Mouse (Mus musculus): Measurements from ENCODE around the gene Erich6b. TPM values are rescaled to one million over a fixed set of nuclear protein-coding genes. Genes with fewer than 3 reads are reported as not detected.

Gene Erich6b
- not detected in 2 replicates for polyA plus RNA-seq (2015; fragmentation: Nextera tagmentation; extraction: Ambion mirVana)

GRCm38 (mm10) chr14:75642080-75642479, at the start of gene Erich6b:
Erich6b (plus strand) TSS chr14:75642259.
- H3K4me1 ChIP-seq (ENCODE audit: control insufficient read depth, insufficient read depth, low read length) = no peaks in the 10 kb centered on the region
- no peak within 1 kb of the TSS for H3K27ac ChIP-seq (ENCODE audit: low read length)
- H3K9ac ChIP-seq (ENCODE audit: low read depth, low read length) = no peak within 1 kb of the TSS
- no peak within 1 kb of the TSS for H3K4me3 ChIP-seq (ENCODE audit: low read length)
- 79% methylated on average over 8 of the region's 8 CpGs for WGBS
- no peaks in the 10 kb centered on the region for H3K36me3 ChIP-seq (ENCODE audit: control insufficient read depth, insufficient read depth, low read length)
- no peak for ATAC-seq
- H3K9me3 ChIP-seq (ENCODE audit: control insufficient read depth, low read length) = no peaks in the 10 kb centered on the region
- no peaks in the 10 kb centered on the region for H3K27me3 ChIP-seq (replicated peaks; ENCODE audit: control insufficient read depth, insufficient read depth, low read length)
- H3K4me2 ChIP-seq (ENCODE audit: low read depth, low read length) = no peak within 1 kb of the TSS

GRCm38 (mm10) chr14:75592978-75593377, 49.1 kb upstream of the Erich6b start, which contains the start of gene Spert:
Spert (minus strand) TSS chr14:75593116.
- H3K36me3 ChIP-seq (ENCODE audit: control insufficient read depth, insufficient read depth, low read length) = no peaks in the 10 kb centered on the region
- 63% methylated on average over 3 of the region's 3 CpGs for WGBS

GRCm38 (mm10) chr14:75609176-75609575, 32.9 kb upstream of the Erich6b start:
- H3K36me3 ChIP-seq (ENCODE audit: control insufficient read depth, insufficient read depth, low read length) = no peaks in the 10 kb centered on the region
- WGBS = 87% methylated on average over 2 of the region's 2 CpGs
- no peak overlapping the region for H3K4me2 ChIP-seq (ENCODE audit: low read depth, low read length)
- H3K9ac ChIP-seq (ENCODE audit: low read depth, low read length) = no peak overlapping the region
- H3K4me1 ChIP-seq (ENCODE audit: control insufficient read depth, insufficient read depth, low read length) = no peaks in the 10 kb centered on the region
- no peaks in the 10 kb centered on the region for H3K27me3 ChIP-seq (replicated peaks; ENCODE audit: control insufficient read depth, insufficient read depth, low read length)
- H3K9me3 ChIP-seq (ENCODE audit: control insufficient read depth, low read length) = no peaks in the 10 kb centered on the region
- ATAC-seq = no peak
- no peak overlapping the region for H3K27ac ChIP-seq (ENCODE audit: low read length)
- no peak overlapping the region for H3K4me3 ChIP-seq (ENCODE audit: low read length)

More at GRCm38 (mm10) chr14:75592978-75593377, 49.1 kb upstream of the Erich6b start, which contains the start of gene Spert:
- H3K4me3 ChIP-seq (ENCODE audit: low read length) = no peak within 1 kb of the TSS
- no peaks in the 10 kb centered on the region for H3K9me3 ChIP-seq (ENCODE audit: control insufficient read depth, low read length)
- H3K9ac ChIP-seq (ENCODE audit: low read depth, low read length) = no peak within 1 kb of the TSS
- no peak within 1 kb of the TSS for H3K27ac ChIP-seq (ENCODE audit: low read length)
- H3K4me2 ChIP-seq (ENCODE audit: low read depth, low read length) = no peak within 1 kb of the TSS
- no peak for ATAC-seq
- H3K27me3 ChIP-seq (replicated peaks; ENCODE audit: control insufficient read depth, insufficient read depth, low read length) = no peaks in the 10 kb centered on the region
- H3K4me1 ChIP-seq (ENCODE audit: control insufficient read depth, insufficient read depth, low read length) = no peaks in the 10 kb centered on the region

GRCm38 (mm10) chr14:75616375-75616774, 25.7 kb upstream of the Erich6b start:
- no peak overlapping the region for H3K4me3 ChIP-seq (ENCODE audit: low read length)
- no peaks in the 10 kb centered on the region for H3K27me3 ChIP-seq (replicated peaks; ENCODE audit: control insufficient read depth, insufficient read depth, low read length)
- H3K4me2 ChIP-seq (ENCODE audit: low read depth, low read length) = no peak overlapping the region
- H3K4me1 ChIP-seq (ENCODE audit: control insufficient read depth, insufficient read depth, low read length) = no peaks in the 10 kb centered on the region
- 79% methylated on average over 6 of the region's 6 CpGs for WGBS
- ATAC-seq = no peak
- H3K9ac ChIP-seq (ENCODE audit: low read depth, low read length) = no peak overlapping the region
- no peak overlapping the region for H3K27ac ChIP-seq (ENCODE audit: low read length)
- no peaks in the 10 kb centered on the region for H3K36me3 ChIP-seq (ENCODE audit: control insufficient read depth, insufficient read depth, low read length)
- H3K9me3 ChIP-seq (ENCODE audit: control insufficient read depth, low read length) = no peaks in the 10 kb centered on the region

GRCm38 (mm10) chr14:75622984-75623383, 19.1 kb upstream of the Erich6b start:
- no peak overlapping the region for H3K27ac ChIP-seq (ENCODE audit: low read length)
- no peaks in the 10 kb centered on the region for H3K27me3 ChIP-seq (replicated peaks; ENCODE audit: control insufficient read depth, insufficient read depth, low read length)
- H3K36me3 ChIP-seq (ENCODE audit: control insufficient read depth, insufficient read depth, low read length) = no peaks in the 10 kb centered on the region
- no peaks in the 10 kb centered on the region for H3K9me3 ChIP-seq (ENCODE audit: control insufficient read depth, low read length)
- WGBS = 82% methylated on average over 7 of the region's 7 CpGs
- no peak overlapping the region for H3K4me3 ChIP-seq (ENCODE audit: low read length)
- H3K9ac ChIP-seq (ENCODE audit: low read depth, low read length) = no peak overlapping the region
- ATAC-seq = no peak
- H3K4me1 ChIP-seq (ENCODE audit: control insufficient read depth, insufficient read depth, low read length) = no peaks in the 10 kb centered on the region
- H3K4me2 ChIP-seq (ENCODE audit: low read depth, low read length) = no peak overlapping the region

- H3K4me2 ChIP-seq (ENCODE audit: low read depth, low read length) = no peak overlapping the region
- 88% methylated on average over 8 of the region's 8 CpGs for WGBS
- H3K9ac ChIP-seq (ENCODE audit: low read depth, low read length) = no peak overlapping the region
- no peaks in the 10 kb centered on the region for H3K9me3 ChIP-seq (ENCODE audit: control insufficient read depth, low read length)
- no peak overlapping the region for H3K4me3 ChIP-seq (ENCODE audit: low read length)
- ATAC-seq = no peak
- H3K27me3 ChIP-seq (replicated peaks; ENCODE audit: control insufficient read depth, insufficient read depth, low read length) = no peaks in the 10 kb centered on the region
- H3K4me1 ChIP-seq (ENCODE audit: control insufficient read depth, insufficient read depth, low read length) = no peaks in the 10 kb centered on the region
- no peaks in the 10 kb centered on the region for H3K36me3 ChIP-seq (ENCODE audit: control insufficient read depth, insufficient read depth, low read length)
- H3K27ac ChIP-seq (ENCODE audit: low read length) = no peak overlapping the region
Measured at GRCm38 (mm10) chr14:75628870-75629269, 13.2 kb upstream of the Erich6b start.

GRCm38 (mm10) chr14:75635350-75635749, 6.7 kb upstream of the Erich6b start:
- Histone ChIP-seq H3K9me3 (ENCODE audit: control insufficient read depth, low read length) (no peaks in the 10 kb centered on the region), H3K4me3 (ENCODE audit: low read length) (no peak overlapping the region), H3K36me3 (ENCODE audit: control insufficient read depth, insufficient read depth, low read length) (no peaks in the 10 kb centered on the region), H3K4me2 (ENCODE audit: low read depth, low read length) (no peak overlapping the region), H3K27ac (ENCODE audit: low read length) (no peak overlapping the region), H3K9ac (ENCODE audit: low read depth, low read length) (no peak overlapping the region), H3K4me1 (ENCODE audit: control insufficient read depth, insufficient read depth, low read length) (no peaks in the 10 kb centered on the region), H3K27me3 (replicated peaks; ENCODE audit: control insufficient read depth, insufficient read depth, low read length) (no peaks in the 10 kb centered on the region)
- no peak for ATAC-seq
- WGBS = 57% methylated on average over 12 of the region's 12 CpGs

DNA sequence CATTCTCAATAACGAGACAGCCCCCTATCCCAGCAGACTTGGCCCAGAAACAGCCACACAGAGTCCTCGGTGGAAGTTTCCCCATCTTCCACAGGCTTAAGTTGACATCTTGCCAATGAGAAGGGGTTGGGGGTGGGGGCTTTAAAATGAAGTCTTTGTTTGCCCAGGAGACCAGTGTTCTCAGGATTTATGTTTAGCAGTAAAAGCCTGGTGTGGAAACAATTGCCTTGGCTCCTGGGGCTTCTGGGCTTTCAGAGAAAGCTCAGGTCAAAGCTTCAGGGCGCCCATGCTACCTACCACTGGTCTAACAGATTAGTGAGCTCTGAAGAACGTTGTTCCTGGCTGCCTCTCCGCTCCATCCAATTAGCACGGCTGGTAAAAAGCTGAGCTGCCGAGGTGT, 6.0 kb upstream of the Erich6b start:
- Histone ChIP-seq H3K9ac (ENCODE audit: low read depth, low read length) (no peak overlapping the region), H3K9me3 (ENCODE audit: control insufficient read depth, low read length) (no peaks in the 10 kb centered on the region), H3K4me1 (ENCODE audit: control insufficient read depth, insufficient read depth, low read length) (no peaks in the 10 kb centered on the region), H3K27ac (ENCODE audit: low read length) (no peak overlapping the region), H3K4me3 (ENCODE audit: low read length) (no peak overlapping the region), H3K4me2 (ENCODE audit: low read depth, low read length) (no peak overlapping the region), H3K36me3 (ENCODE audit: control insufficient read depth, insufficient read depth, low read length) (no peaks in the 10 kb centered on the region), H3K27me3 (replicated peaks; ENCODE audit: control insufficient read depth, insufficient read depth, low read length) (no peaks in the 10 kb centered on the region)
- WGBS = 48% methylated on average over 7 of the region's 7 CpGs
- no peak for ATAC-seq

DNA sequence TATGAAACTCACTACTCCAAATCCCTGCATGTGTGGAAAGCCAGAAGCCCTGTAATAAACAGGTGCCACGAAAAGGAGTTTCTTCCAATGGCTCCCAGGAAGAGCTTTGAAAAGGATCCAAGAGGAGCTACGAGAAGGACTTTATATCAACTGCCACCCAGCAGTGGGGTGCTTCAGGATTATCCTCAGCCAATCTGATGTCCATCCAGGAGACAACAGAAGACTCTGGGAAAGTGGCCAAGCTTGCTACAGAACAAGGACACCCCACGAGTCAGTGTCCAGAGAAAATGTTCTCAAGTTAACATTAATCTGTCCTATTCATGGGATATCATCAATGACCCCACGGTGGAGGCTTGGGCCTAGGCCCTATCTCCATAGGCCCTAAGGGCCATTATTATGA, 4.4 kb upstream of the Erich6b start:
- Histone ChIP-seq H3K9me3 (ENCODE audit: control insufficient read depth, low read length) (no peaks in the 10 kb centered on the region), H3K27ac (ENCODE audit: low read length) (no peak overlapping the region), H3K36me3 (ENCODE audit: control insufficient read depth, insufficient read depth, low read length) (no peaks in the 10 kb centered on the region), H3K27me3 (replicated peaks; ENCODE audit: control insufficient read depth, insufficient read depth, low read length) (no peaks in the 10 kb centered on the region), H3K4me3 (ENCODE audit: low read length) (no peak overlapping the region), H3K4me1 (ENCODE audit: control insufficient read depth, insufficient read depth, low read length) (no peaks in the 10 kb centered on the region), H3K4me2 (ENCODE audit: low read depth, low read length) (no peak overlapping the region), H3K9ac (ENCODE audit: low read depth, low read length) (no peak overlapping the region)
- ATAC-seq = no peak
- 78% methylated on average over 4 of the region's 4 CpGs for WGBS

GRCm38 (mm10) chr14:75640846-75641245, 1.2 kb upstream of the Erich6b start:
- 85% methylated on average over 2 of the region's 2 CpGs for WGBS
- Histone ChIP-seq H3K9ac (ENCODE audit: low read depth, low read length) (no peak overlapping the region), H3K4me1 (ENCODE audit: control insufficient read depth, insufficient read depth, low read length) (no peaks in the 10 kb centered on the region), H3K36me3 (ENCODE audit: control insufficient read depth, insufficient read depth, low read length) (no peaks in the 10 kb centered on the region), H3K9me3 (ENCODE audit: control insufficient read depth, low read length) (no peaks in the 10 kb centered on the region), H3K4me3 (ENCODE audit: low read length) (no peak overlapping the region), H3K27me3 (replicated peaks; ENCODE audit: control insufficient read depth, insufficient read depth, low read length) (no peaks in the 10 kb centered on the region), H3K4me2 (ENCODE audit: low read depth, low read length) (no peak overlapping the region), H3K27ac (ENCODE audit: low read length) (no peak overlapping the region)
- no peak for ATAC-seq
